Mouse (Mus musculus) small intestine, adult 10 weeks (tissue): ENCODE measurements around the gene Dpm1. TPM values are rescaled to one million over a fixed set of nuclear protein-coding genes. Genes with fewer than 3 reads are reported as not detected.

ENCODE experiments used
- polyA plus RNA-seq: library from polyadenylated mRNA; stranded (reverse); fragments of 350-450 nt; fragmentation: Illumina TruSeq; extraction: RNeasy Lipid Tissue Mini Kit (QIAGEN cat#74804); gene quantifications from one replicate; pipeline ENCODE4 v1.2.3, GENCODE M21; 2014; ENCODE audit warnings: low replicate concordance

Dpm1 gene
- 165 TPM for polyA plus RNA-seq

GRCm38 (mm10) chr2:168230026-168230728, at the start of gene Dpm1, which contains the start of the genes Gm20716 and Mocs3:
Gene Dpm1 (minus strand): TSS chr2:168230591.
Gene Gm20716 (minus strand): TSS chr2:168230364.
Gene Mocs3 (plus strand): TSS chr2:168230622.

GRCm38 (mm10) chr2:168206725-168207644, 23.4 kb downstream of the Dpm1 start, which contains the start of gene Adnp:
Gene Adnp (minus strand): TSS chr2:168207112.

Other genes with a start within 250 kb of the Dpm1 start
- not detected for gene Ripor3, start 220.0 kb downstream of the Dpm1 start, polyA plus RNA-seq
- gene Pard6b, start 149.6 kb downstream of the Dpm1 start, polyA plus RNA-seq, result 12.8 TPM
- gene Adnp, start 23.5 kb downstream of the Dpm1 start, polyA plus RNA-seq, result 9.8 TPM
- gene Gm20716, start 227 bp downstream of the Dpm1 start, polyA plus RNA-seq, result 73.7 TPM
- gene Mocs3, start within 50 bp of the Dpm1 start, polyA plus RNA-seq, result 1.6 TPM
- gene Kcng1, start 51.1 kb upstream of the Dpm1 start, polyA plus RNA-seq, result 0.11 TPM